Mouse (Mus musculus) embryo, embryonic 11.5 days (tissue): ENCODE measurements around the gene Pkn1.
A peak's percentile ranks its signal among the peaks of the same experiment; 100 is the strongest.

Source experiments
- DNase-seq: peaks from one replicate; pipeline ENCODE4 v3.0.0-alpha.2; 2012; ENCODE audit warnings: low read depth, low spot score

Gene Pkn1

GRCm38 (mm10) chr8:83698661-83699453 is at the start of gene Pkn1:
TSS of gene Pkn1 (minus strand) at chr8:83699179.
- DNase-seq = peak; percentile 63

DNA sequence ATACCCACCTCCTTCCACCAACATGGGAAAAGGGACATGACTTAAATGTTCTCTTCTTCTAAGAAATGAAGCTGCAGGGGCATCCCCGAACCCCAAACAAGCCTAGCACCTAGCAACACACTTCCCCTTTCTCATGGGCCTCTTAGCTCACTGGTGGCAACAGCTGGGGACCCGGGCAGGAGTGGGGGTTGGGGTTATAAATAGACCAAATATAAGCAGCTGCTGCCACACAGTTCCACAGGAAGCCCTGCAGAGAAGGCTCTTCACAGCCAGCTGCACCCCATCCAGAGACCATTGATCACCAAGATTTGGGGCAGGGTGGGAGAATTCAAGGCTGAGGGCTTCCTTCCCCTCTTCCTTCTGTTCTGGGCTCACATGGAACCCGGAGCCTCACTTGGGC is 49.7 kb upstream of the Pkn1 start:
- no peak for DNase-seq

GRCm38 (mm10) chr8:83747661-83748346 is 48.8 kb upstream of the Pkn1 start:
- no peak for DNase-seq

GRCm38 (mm10) chr8:83744070-83744469 is 45.1 kb upstream of the Pkn1 start:
- no peak for DNase-seq

GRCm38 (mm10) chr8:83742968-83743367 is 44.0 kb upstream of the Pkn1 start:
- no peak for DNase-seq

GRCm38 (mm10) chr8:83741849-83742655 is 43.1 kb upstream of the Pkn1 start:
- no peak for DNase-seq

GRCm38 (mm10) chr8:83740976-83741741 is 42.2 kb upstream of the Pkn1 start, which contains the start of gene Adgre5:
TSS of gene Adgre5 (minus strand) at chr8:83741326.
- no peak for DNase-seq

DNA sequence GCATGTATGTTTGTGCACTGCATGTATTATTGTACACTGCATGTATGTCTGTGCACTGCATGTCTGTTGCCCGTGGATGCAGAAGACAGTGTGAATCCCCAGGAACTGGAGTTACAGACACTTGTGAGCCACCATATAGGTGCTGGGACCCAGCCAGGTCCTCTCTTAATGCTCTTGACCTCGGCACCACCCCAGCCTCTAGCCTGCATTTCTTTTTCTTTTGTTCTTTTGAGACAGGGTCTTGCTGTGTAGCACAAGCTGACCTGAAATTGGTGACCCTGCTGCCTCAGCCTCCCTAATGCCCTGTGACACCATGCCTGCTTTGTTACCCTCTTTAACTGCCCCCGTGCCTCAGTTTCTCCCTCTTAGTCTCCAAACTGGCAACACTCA is 41.6 kb upstream of the Pkn1 start:
- DNase-seq = no peak

- no peak for DNase-seq
These were observed 40.9 kb upstream of the Pkn1 start for GRCm38 (mm10) chr8:83739711-83740468.

DNA sequence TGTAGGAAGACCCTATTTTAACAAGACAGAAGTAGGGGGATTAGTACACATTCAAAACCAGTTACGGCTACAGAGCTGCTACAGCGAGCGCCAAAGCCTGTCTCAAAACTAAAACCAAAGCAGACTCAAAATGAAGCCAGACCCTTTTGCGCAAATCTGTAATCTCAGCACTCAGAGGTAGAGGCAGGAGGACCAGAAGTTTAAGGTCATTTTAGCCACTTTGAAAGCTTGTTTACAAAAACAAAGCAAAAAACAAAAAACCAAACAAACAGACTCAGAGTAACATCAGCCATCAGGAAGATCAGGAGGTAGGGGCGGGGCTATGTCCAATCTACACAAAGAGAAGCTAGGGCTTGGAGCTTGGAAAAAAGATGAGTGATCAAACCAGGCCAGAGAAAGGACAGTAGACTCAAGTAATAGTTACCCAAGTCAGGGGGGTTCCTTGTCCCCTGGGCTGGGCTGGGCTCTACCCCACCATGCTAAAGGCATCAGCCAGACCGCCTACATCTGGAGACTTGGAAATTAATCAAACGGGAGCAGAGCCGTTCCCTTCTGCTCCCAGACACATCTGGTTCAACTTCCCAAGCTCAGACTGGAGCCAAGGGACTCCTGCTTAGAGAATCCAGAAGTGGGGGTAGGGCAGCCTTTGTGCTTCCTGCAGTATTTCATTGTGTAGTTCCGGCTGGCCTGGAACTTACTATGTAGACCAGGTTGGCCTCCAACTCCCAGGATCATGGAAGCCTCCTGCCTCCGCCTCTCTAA is 40.2 kb upstream of the Pkn1 start:
- no peak for DNase-seq

- no peak for DNase-seq
These were observed 39.0 kb upstream of the Pkn1 start for GRCm38 (mm10) chr8:83737852-83738562.

DNA sequence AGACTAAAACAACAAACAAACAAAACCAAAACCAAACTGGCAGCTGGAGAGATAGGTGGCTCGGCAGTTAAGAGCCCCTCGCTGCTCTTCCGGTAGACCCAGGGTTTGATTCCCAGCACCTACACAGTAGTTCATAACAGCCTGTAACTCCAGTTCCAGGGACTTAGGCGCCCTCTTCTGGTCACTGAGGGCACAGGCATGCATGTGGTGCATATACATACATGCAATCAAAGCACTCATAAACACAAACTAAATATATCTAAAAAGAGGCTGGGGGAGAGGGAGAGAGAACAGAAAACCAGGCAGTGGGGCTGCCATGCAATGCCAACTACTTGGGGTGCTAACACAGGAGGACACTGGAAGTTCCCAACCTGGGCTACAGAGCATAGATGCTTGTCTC is 38.4 kb upstream of the Pkn1 start:
- no peak for DNase-seq

GRCm38 (mm10) chr8:83736681-83737080 is 37.7 kb upstream of the Pkn1 start:
- no peak for DNase-seq

- no peak for DNase-seq
These were observed 33.9 kb upstream of the Pkn1 start for GRCm38 (mm10) chr8:83732919-83733318.

DNA sequence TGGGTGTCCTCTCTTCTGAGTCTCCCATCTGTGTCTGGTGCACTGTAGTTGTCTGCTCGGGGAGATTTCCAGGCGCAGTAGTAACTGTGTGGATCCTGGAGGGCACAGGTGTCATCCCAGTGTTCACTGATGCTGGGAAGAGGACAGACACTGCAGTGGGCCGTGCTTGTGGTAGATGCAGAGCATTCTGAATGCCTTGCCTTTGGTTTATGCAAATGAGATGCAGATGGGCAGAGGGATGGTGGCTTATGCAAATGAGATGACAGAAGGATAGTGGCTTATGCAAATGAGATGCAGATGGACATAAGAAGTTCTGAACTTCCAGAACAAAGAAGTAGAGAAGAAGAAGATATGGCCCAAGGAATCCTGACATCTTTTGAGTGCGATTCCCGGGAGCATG is 32.9 kb upstream of the Pkn1 start:
- no peak for DNase-seq

DNA sequence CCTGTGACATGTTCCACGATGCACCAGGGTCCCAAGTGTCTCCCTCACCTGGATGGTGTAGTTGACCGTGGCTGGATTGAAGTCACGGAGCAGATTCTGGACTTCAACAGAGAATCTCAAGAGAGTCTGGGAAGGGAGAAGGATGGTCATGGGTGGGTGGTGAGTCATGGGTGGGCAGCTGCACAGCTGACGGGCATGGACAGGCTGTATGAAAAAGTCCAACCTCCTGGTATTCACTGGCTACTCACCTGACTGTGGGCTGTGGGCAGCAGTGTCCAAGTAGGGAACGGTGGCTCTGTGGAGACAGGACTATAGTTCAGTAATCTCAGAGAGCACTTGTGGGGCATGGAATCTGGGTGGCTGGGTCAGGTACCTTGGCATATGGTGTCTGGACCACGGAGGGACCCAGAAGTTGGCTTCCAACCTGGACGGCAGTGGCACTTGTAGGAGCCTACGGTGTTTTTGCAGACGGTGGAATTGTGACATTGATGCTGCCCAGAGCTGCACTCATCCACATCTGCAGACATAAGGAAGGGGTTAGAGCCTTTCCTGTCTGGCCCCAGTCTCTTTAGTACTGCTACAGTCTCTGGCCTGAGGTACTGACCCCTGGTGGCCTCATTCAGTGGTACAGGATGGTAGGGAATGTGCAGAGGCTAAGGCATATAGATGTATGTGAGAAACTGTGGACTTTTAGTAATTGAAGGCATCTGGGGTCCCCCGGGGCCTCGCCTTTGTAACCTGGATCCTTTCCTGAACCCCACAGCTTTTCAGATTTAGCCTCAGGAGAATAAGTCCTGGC is 30.2 kb upstream of the Pkn1 start:
- DNase-seq = no peak

DNA sequence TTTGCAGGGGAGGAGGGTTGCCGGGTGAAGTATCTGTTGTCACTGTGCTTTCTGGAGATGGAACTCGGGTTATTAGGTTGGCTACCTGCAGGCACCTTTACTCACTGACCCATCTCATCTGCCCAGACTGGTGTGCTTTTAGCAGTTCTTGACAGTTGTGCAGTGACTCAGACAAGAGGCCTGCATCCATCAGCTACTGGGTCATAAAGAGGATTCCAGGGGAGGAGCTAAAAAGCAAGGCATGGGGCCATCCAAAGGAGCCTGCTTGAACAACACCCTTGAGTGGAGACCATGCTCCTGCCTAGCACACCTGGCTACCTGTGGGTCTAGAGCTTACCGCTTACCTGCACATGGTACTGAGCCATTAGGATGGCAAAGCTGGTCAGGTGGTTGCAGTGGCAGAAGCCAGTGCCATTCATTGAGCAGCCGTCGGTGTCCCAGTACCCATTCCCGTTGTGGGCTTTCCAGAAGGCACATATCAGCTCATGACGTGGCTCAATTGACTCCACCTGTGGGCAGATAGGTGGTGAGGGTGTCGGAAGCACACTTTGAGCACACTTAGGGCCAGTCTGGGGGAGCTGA is 26.6 kb upstream of the Pkn1 start:
- DNase-seq = no peak
